Mouse (Mus musculus): ENCODE measurements around the gene Shank1.
A peak's percentile ranks its signal among the peaks of the same experiment; 100 is the strongest.
"Not testable (repeated sequence)": the region's sequence is repeated elsewhere in the genome, so short reads cannot be mapped to it uniquely, and the experiment has no call there.

Gene Shank1

DNA sequence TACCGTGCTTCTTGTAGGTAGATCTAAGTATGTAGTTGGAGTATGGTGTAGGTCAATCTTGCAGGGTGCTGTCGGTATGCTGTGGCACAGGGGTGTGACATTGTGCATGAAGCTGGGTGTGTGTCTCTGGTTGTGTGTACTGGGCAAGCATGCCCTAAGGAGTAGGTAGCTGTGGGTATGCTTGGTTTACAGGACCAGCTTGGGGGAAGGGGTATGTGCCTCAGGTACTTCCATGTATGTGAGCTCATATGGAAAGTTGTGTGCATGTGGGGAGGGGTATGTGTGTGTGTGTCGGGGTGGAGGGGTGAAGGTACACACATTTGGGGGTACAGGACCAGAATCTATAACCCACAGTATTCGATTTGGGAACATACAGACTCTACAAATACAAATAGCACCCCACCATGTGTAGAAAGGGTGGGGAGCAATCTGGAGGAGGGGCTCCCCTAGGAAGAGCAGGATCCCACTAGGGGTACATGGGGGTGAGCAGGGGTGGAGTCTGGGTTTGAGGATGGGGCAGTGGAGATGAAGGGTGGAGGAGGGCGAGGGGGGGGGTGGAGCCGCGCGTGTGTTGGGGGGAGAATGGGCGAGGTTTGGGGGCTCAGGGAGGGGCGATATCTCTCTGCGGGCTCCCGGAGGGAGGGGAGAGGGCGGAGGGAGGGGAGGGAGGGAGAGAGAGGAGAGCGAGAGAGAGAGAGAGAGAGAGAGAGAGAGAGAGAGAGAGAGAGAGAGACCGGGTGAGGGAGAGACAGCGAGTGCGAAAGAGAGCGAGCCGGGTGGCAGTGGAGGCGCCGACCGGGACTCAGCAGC is at the start of gene Shank1:
Gene Shank1, plus strand, starts transcription at position 779 of the 810 bp plus-strand sequence.
- DNase-seq (ENCODE audit: low spot score) = no peak

DNA sequence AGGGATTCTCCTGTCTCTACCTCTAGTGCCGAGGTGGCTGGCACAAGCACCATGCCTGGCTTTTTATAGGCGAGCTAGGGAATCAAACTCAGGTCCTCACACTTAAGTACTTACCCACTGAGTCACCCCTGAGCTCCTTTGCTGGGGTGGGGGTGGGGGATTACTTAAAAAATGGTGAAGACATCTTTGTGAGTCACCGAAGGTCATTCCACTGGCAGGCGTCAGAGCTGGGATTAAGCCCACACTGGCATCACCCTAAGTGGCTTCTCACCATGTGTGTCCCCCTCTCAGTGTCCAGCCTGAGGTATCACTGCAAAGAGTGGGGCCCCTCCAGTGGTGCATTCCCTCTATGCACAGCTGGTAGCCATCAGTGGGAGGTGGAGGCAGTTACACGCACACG is 49.6 kb upstream of the Shank1 start:
- DNase-seq (ENCODE audit: low spot score) = no peak

DNA sequence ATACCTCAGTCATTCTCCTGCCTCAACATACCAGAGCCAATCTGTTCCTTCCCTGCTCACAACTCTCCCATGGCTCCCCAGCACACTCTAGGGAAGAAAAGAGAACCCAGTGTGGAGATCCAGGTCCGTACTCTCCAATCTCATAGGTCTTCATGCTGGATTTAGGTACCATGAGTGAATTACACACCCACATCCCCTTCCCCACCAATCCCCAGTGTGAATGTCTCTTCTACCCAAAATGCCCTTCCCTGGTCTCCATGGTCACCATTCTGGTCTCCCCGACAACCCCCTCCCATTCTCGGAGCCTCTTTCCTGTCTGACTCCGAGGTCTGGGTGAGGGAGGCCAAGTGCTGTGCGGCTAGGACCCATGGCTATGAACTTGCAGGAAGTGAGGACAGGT is 48.9 kb upstream of the Shank1 start, which contains the start of gene Gm15517:
Gene Gm15517, plus strand, starts transcription at position 301 of the 400 bp plus-strand sequence.
- no peak for DNase-seq (ENCODE audit: low spot score)

DNA sequence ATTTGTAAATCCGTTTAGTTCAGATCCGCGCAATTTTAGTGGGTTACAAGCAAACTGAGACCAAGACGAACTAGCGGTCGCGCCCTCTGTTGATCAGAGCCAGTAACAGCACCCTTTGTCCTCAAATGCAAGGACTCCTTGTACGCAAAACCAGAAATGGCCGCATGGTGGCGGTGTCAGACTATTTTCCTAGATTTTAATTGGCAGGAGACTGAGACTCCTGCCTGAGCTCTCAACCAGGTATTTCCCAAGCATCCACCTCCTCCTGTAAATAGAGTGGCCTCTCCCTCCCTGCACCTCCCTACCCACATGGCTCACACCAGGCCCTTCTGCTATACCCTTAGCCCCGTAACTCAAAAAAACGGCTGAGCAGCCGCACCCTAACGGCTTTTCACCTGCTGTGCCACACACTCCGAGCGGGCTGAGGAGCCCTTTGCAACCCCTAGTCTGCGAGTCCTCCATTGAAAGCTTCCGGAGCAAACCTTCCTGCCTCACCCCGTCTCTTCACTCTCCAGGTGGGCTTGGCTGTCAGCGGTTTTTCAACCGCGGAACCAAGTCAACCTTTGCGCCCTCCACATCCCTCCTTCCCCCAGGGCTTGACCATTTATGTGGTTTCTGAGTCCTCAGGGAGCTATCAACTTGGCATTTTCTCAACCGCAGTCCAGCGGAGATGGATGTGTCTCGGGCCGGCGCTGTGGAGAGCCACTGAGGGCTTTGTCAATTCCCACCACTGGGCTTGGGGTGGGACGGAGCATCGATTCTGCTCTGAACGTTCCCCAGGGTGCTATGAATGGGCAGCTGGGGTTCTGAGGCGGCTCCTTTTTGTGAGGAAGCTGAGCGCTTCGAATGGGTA is 47.0 kb upstream of the Shank1 start:
- peak; percentile 85 for DNase-seq (ENCODE audit: low spot score)

DNA sequence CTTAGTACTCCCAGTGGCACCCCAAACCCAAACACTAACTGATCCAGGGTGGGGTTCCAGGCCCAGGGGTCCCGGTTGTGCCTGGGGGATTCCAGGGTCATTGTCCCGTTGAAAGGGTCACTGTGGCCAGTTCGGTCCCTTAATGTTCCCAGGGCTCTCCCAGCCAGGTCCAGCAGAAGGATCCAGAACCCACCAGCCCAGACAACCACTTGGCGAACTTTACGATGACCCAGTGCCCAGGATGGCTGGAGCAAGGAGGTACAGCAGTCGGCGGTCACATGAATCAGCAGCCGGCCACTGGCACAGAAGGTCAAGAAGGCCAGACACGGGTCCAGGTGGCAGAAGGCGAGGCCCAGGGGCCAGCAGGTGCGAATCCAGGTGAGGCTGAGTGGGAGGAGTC is 41.9 kb upstream of the Shank1 start:
- DNase-seq (ENCODE audit: low spot score) = no peak

DNA sequence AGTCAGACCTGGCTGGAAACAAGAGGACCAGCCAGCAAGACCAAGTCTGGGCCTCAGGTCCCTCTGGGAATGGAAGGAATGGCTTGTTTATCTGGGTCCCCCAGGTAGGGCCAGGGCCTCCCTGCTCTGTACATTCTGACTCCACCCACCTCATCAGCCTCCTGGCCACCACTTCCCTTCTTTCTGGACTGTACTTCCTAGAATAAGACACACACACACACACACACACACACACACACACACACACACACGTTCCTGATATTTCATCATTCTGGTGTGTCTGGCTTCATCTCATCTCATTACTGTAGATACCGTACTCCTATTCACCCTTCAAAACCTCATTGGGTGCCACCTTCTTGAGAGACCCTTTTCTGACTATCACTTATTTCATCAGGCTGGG is 40.7 kb upstream of the Shank1 start:
- DNase-seq (ENCODE audit: low spot score) = no peak

DNA sequence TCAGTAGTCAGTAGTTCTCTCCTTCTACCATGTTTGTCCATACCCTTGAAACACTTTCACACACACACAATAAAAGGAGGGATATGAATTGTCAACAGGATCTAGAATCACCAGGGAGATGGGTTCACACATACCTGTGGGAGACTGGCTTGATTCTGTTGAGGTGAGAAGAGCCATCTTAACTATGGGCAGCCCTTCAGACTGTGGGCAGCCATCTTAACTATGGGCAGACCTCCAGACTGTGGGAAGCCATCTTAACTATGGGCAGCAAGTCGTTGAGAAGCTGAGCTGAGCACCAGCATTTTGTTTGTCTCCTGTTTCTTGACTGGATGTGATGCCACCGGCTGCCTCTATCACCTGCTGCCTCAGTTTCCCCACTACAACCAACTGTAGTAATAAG is 38.7 kb upstream of the Shank1 start:
- DNase-seq (ENCODE audit: low spot score) = no peak

DNA sequence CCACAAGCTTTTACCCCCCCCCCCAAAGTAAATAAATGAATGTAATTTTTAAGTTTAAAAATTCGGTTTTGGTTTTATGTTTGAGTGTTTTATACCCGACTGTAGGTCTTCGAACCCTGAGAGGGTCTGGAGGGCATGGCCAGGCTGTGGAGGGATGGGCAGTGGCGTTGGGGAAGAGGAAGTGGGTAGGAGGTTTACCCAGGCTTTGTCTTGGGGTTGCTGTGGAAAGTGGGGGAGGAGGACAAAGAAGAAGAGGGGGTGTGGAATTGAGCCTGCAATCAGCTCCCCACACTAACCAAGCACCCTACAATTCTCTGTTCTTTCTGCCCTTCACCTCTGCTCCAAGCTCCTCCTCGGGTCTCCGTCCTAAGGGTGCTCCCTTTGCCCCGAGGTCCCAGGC is 37.5 kb upstream of the Shank1 start:
- DNase-seq (ENCODE audit: low spot score) = no peak

DNA sequence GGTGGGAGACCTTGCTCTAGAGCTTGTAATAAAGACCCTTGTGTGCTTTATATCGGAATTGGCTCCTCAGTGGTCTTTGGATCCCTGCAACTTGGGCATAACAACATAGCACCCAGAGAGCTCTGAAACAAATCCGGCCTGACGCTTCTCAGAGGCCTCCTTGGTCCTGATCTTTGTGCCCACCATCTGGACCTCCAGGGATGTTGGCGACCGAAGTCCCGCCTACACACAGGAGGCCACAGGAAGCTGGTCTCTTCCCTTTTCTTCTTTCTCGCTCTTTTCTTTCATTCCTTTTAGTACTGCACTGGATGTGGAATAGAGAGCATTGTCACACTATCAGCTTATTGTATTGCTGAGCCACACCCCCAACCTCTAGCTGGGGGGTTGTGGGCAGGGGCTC is 36.6 kb upstream of the Shank1 start:
- no peak for DNase-seq (ENCODE audit: low spot score)

DNA sequence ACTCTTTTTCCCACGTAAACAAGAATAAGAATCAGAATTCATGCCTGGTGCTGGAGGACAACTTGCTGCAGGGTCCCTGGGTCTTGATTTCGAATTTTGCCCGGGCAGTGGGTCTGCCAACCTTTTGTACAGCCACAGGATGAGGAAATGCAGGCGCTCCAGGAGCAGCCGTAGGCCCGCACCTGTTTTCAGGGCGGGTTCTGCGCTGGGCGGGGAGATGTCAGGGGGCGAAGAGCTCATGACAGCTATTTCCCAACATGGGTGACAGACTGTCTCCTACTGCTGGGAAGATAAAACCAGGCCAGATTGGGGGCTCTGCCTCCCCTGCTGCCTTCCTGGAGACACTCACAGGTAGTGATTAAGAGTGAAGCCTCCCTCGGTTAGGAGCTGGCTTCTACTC is 36.0 kb upstream of the Shank1 start:
- DNase-seq (ENCODE audit: low spot score) = no peak

DNA sequence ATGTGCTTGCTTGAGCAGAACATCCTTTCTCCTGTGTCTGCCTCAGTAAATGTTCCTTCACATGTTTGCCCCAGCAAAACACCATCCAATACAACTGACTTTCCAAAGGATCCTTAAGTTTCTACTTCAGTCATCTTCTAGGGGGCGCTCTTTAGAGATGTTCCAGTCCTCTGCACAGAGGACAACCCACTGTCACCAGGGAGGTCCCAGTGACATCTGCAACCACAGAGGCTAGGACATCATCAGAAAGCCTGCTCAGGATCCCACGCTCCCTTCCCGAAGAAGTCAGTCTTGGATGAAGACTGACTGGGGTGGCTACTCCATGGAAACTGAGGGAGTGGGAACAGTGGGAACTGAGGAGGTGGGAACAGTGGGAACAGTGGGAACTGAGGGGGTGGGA is 34.5 kb upstream of the Shank1 start:
- DNase-seq (ENCODE audit: low spot score) = no peak

DNA sequence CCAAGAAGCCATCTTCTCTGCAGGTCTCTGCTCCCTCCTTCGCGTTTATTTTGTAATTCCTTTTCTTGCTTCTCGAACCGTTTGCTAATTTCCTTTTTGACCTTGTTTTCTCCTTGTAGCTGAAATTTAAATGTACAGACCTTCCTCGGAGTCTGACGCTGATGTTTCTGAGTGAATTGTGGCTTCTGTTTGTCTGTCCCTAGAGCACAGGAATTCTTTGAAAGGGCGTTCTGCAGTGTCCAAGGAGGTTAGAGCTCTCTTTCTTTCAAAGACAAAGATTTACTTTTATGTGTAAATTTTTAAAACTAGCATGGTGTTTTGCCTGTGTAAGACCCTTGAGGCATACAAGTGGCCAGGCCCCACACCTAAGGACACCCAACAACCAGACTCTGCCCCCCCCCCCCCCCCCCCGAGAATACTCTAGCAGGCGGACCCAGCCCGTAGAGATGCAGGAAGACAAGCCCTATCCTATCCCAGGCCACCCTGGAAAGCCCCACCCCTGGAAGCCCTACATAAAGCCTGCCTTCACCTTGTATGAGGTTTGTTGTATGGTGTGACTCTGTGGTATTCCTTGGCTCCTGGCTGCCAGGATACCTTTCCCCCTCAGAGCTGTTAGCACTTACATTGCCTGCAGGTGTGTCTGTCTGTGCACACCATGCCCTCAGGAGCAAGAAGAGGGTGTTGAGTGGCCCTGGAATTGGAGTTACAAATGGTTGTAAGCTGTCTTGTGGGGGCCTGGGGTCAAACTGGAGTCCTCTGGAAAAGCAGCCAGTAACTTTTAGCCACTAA is 33.4 kb upstream of the Shank1 start:
- DNase-seq (ENCODE audit: low spot score) = no peak

DNA sequence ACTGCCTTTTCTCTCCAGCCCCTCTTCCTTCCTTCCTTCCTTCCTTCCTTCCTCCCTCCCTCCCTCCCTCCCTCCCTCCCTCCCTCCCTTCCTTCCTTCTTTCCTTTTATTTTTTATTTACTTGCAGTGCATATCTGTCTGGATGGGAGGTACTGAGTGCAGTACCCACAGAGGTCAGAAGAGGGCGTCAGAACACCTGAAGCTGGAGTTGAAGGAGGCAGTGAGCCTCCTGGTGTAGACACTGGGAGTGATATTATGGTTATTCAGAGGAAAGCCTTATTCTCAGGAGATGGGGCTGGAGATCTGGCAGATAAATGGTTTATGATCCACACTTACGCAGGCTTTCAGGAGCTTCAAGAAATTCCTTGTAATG is 32.8 kb upstream of the Shank1 start:
- no peak for DNase-seq (ENCODE audit: low spot score)

DNA sequence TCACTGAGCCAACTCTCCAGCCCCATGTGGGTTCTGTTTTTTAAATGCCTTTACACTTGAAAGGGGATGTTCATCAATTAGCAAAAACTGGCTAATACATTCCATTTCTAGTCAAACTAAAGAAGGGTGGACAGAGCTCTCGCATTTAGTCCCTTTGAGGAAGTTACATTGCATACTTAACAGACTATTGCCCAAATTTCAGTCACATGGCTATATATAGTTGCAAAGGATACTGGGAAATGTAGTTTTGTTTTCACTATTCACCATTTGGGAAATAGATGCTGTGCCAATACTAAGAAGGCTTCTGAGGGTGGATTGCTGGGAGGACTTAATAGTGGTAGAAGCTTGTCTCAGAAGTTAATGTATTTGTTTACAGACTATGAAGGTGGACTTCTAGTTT is 29.1 kb upstream of the Shank1 start:
- DNase-seq (ENCODE audit: low spot score) = no peak

DNA sequence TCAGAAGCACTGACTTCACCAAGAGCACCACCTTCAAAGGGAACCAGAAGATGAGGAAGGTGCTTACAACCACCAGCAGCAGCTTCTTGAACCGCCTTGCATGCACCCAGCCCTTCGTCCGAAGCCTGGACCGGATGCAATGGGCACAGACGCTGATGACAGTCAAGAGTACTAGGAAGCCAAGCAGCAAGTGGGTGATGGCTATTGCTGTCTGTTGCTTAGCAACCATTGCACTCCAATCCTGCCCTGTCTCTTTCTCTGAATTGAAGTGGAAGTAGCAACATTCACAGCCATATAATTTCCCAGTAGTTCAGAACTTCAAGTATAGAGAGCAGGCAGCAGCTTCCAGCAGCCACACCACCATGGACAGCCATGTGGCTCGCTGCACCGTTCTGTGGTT is 28.5 kb upstream of the Shank1 start:
- DNase-seq (ENCODE audit: low spot score) = no peak

DNA sequence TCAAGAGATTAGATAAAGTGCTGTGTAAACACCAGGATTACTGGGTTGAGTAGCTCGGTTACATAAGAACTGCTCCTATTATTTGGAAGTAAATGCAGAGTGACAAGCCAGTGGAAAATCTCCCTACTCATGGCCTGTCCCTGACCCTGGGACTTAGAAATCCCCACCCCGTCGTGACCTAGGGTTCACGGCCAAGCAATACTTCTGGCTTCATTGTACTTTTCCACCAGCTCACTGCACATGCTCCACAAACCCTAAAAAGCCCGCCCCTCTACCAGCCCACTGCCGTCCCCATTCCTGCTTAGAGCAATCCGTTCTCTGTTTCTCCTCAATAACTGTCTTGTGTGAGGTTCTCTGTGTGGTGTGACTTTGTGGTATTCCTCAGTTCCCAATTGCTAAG is 22.3 kb upstream of the Shank1 start:
- DNase-seq (ENCODE audit: low spot score) = no peak

DNA sequence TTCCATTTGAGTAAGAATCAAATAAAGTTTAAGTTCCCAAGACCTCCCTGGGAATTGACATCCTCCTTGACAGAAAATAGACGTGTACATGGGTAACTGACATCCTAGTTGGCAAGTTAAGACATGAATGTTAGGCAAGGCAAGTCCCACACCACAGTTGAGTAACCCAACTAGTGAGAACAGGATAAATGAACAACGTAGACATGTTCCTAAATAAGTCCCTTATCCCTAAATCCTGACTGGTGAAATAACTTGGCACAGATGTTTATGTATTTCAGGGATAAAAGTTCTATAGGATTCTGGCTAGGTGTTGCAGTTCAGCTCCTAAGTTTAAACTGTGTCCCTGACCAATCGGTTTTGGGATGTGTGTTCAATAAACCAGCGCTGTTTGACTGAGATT is 19.1 kb upstream of the Shank1 start:
- no peak for DNase-seq (ENCODE audit: low spot score)

DNA sequence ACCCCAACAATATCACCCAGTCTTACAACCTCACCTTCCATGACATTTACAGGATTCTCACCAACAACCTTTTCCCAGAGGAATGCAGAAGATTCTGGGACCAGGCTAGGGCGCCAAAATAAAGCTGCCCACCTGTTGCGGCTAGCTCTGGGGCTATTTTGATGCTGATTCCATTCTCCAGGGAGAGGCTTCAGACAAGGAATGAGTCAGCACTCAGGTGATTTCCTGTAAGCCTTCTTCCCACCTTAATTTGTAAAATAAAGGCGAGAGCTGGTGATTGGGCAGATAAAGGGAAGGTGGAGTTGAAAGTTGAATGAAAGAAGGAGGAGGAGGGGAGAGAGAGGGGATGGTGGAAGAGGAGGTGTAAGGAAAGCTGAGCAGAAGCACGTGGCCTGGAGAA is 18.6 kb upstream of the Shank1 start:
- DNase-seq (ENCODE audit: low spot score) = no peak

DNA sequence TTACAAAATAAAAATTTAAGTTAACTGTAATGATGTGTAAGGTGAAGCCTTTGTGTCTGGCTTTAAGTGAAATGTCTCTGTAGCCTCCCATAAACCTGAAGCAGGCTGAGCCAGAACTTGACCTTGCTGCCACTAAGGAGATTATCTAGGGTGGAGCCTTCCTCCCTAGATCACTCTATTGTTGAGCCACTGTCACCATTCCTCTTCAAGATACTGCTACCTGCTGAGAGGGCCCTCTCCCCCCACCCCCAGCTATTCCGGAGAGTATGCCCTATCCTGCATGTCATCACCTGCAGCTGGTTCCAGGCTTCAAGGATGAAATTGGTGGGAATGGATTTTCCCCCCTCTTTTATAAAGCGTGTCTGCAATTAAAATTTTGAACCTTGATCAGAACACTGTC is 12.6 kb upstream of the Shank1 start:
- not testable (repeated sequence) for DNase-seq (ENCODE audit: low spot score)

DNA sequence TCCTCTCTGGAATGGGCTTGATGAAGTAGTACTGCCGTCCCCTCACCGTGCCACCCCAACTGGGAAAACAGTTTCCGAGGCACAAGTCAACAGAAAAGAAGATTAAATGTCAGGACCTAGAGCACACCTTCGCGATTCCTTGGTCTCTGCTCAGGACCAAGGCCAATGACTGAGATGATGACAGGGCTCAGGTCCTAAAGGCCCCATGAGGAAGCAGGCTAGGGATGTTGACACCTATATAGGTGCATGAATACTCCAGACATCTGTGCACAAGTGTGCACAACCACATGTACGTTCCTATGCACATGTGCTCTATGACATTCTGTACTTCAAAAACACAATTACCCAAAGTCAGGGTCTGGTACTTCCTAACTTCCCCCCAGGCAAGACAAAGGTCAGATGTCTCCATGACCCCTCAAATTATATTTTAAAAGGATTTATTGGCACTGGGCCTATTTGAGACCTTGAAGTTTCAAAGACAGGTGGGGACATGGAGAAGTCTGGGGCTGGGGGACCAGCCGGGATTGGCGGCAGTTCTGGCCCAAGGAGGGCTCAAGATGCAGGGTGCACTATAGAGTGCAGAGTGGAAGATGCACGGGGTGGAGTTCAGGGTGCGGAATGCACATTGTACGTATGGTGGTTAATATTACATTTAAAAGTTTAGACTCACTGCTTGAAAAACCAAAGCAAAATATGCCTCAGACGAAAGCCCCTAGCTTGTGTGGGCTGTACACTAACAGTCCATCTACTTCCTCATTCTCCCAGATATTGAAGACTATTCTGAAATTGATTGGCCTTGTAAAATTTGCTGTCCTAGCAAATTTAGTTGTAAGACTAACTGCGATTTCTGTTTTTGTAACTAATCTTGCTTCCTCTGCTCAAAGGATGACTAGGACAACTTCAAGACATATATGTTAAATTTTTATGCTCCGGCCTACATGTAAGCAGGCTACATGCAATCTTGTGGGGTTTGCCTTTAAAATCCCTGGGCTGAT is 6.4 kb upstream of the Shank1 start:
- no peak for DNase-seq (ENCODE audit: low spot score)

DNA sequence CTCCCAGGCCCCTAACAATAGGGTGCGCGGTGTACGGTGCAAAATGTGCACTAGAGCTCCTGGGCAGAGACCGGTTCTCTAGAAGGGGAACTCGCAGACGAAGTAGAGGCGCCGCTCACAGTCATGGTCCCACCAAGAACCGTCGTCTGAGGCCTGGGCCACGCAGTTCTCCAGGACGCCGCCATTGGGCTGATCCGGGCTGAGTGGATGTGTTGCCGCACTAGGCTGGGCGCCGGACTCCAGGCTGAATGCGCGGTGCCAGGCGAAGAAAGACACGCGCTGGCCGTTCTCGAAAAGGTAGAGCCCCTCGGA is 5.6 kb upstream of the Shank1 start:
- no peak for DNase-seq (ENCODE audit: low spot score)

Measured in yolk sac, embryonic 10.5 days (tissue).